Mouse (Mus musculus) forebrain, embryonic 12.5 days (tissue): ENCODE data around the gene C3. TPM values are rescaled to one million over a fixed set of nuclear protein-coding genes. Genes with fewer than 3 reads are reported as not detected.

ENCODE experiments used
- ATAC-seq: fragments of 200-750 bp; cut with Nextera tagmentation; 2 replicates; pipeline ENCODE4 v1.8.0; 2017; ENCODE audit warnings: moderate TSS enrichment; ENCODE audit not compliant: low FRiP score
- H3K27ac ChIP-seq: fragments of 300-500 bp; sonication (generic); 2 replicates; pipeline ENCODE4 v1.5.1; 2016; ENCODE audit warnings: mild to moderate bottlenecking
- H3K27me3 ChIP-seq: fragments of 300-500 bp; sonication (generic); 2 replicates; pipeline ENCODE4 v1.6.1; 2016; ENCODE audit warnings: mild to moderate bottlenecking
- H3K36me3 ChIP-seq: fragments of 300-500 bp; sonication (generic); replicated peaks from 2 replicates; pipeline ENCODE4 v1.6.1; 2016; ENCODE audit warnings: mild to moderate bottlenecking
- H3K4me1 ChIP-seq: fragments of 300-500 bp; sonication (generic); 2 replicates; pipeline ENCODE4 v1.6.1; 2016
- H3K4me2 ChIP-seq: fragments of 300-500 bp; sonication (generic); 2 replicates; pipeline ENCODE4 v1.6.1; 2016; ENCODE audit warnings: mild to moderate bottlenecking, moderate library complexity
- H3K4me3 ChIP-seq: fragments of 300-500 bp; sonication (generic); replicated peaks from 2 replicates; pipeline ENCODE4 v1.5.1; 2016; ENCODE audit warnings: mild to moderate bottlenecking
- H3K9ac ChIP-seq: fragments of 300-500 bp; sonication (generic); 2 replicates; pipeline ENCODE4 v1.6.1; 2016; ENCODE audit warnings: mild to moderate bottlenecking
- H3K9me3 ChIP-seq: fragments of 300-500 bp; sonication (generic); 2 replicates; pipeline ENCODE4 v1.6.1; 2016
- WGBS: fragments of 180-500 bp; shearing (Covaris S2); methylation state at CpG from one replicate; pipeline ENCODE4 v1.1.7; 2016; 5-methylcytosine and 5-hydroxymethylcytosine counted together
- polyA plus RNA-seq: library from polyadenylated mRNA; unstranded; fragments of >200 nt; fragmentation: Nextera tagmentation; extraction: Ambion mirVana; gene quantifications from 2 replicates; pipeline ENCODE4 v1.2.1, GENCODE M21; 2016

Gene C3
- polyA plus RNA-seq, 1 experiment from 2014 or later: 0.04 TPM

- H3K4me2 ChIP-seq: no peak overlapping the region
- no peaks in the 10 kb centered on the region for H3K27me3 ChIP-seq
- no peak for ATAC-seq
- no peaks in the 10 kb centered on the region for H3K9me3 ChIP-seq
- no peak overlapping the region for H3K27ac ChIP-seq
- no peaks in the 10 kb centered on the region for H3K4me1 ChIP-seq
- H3K36me3 ChIP-seq: no peaks in the 10 kb centered on the region
- no peak overlapping the region for H3K4me3 ChIP-seq
- no peak overlapping the region for H3K9ac ChIP-seq
- WGBS: 92% methylated on average over 3 of the region's 3 CpGs
These were observed 20.0 kb downstream of the C3 start for GRCm38 (mm10) chr17:57207938-57208337.

GRCm38 (mm10) chr17:57201841-57202724 lies 25.9 kb downstream of the C3 start:
- 90% methylated on average over 10 of the region's 10 CpGs for WGBS
- Histone ChIP-seq H3K4me2 (no peak overlapping the region), H3K9me3 (no peaks in the 10 kb centered on the region), H3K27ac (no peak overlapping the region), H3K9ac (no peak overlapping the region), H3K4me1 (no peaks in the 10 kb centered on the region), H3K36me3 (no peaks in the 10 kb centered on the region), H3K4me3 (no peak overlapping the region), H3K27me3 (0 out of 2 replicates have a peak, but pooled peaks cover 3% of the 10 kb centered on the region)
- ATAC-seq: no peak

GRCm38 (mm10) chr17:57198252-57198651 lies 29.7 kb downstream of the C3 start:
- Histone ChIP-seq H3K4me2 (no peak overlapping the region), H3K27ac (no peak overlapping the region), H3K36me3 (no peaks in the 10 kb centered on the region), H3K4me1 (no peaks in the 10 kb centered on the region), H3K9ac (no peak overlapping the region), H3K9me3 (no peaks in the 10 kb centered on the region), H3K27me3 (0 out of 2 replicates have a peak, but pooled peaks cover 3% of the 10 kb centered on the region), H3K4me3 (no peak overlapping the region)
- no peak for ATAC-seq
- WGBS: 81% methylated on average over 3 of the region's 3 CpGs

- 86% methylated on average over 8 of the region's 8 CpGs for WGBS
- Histone ChIP-seq H3K27ac (no peak overlapping the region), H3K27me3 (no peaks in the 10 kb centered on the region), H3K4me3 (no peak overlapping the region), H3K9ac (no peak overlapping the region), H3K9me3 (no peaks in the 10 kb centered on the region), H3K4me1 (no peaks in the 10 kb centered on the region), H3K36me3 (no peaks in the 10 kb centered on the region), H3K4me2 (no peak overlapping the region)
- no peak for ATAC-seq
These were observed 32.5 kb downstream of the C3 start for GRCm38 (mm10) chr17:57195326-57196010.

GRCm38 (mm10) chr17:57194771-57195170 lies 33.2 kb downstream of the C3 start:
- Histone ChIP-seq H3K4me2 (no peak overlapping the region), H3K9me3 (no peaks in the 10 kb centered on the region), H3K4me1 (no peaks in the 10 kb centered on the region), H3K36me3 (no peaks in the 10 kb centered on the region), H3K9ac (no peak overlapping the region), H3K27ac (no peak overlapping the region), H3K4me3 (no peak overlapping the region), H3K27me3 (no peaks in the 10 kb centered on the region)
- ATAC-seq: no peak
- 82% methylated on average over 3 of the region's 3 CpGs for WGBS

- Histone ChIP-seq H3K4me2 (no peak within 1 kb of the TSS), H3K9ac (no peak within 1 kb of the TSS), H3K4me1 (no peaks in the 10 kb centered on the region), H3K36me3 (no peaks in the 10 kb centered on the region), H3K27ac (no peak within 1 kb of the TSS), H3K9me3 (no peaks in the 10 kb centered on the region), H3K4me3 (no peak within 1 kb of the TSS), H3K27me3 (no peaks in the 10 kb centered on the region)
- no peak for ATAC-seq
- 83% methylated on average over 11 of the region's 11 CpGs for WGBS
These were observed 33.9 kb downstream of the C3 start, which contains the start of gene Tnfsf14 for GRCm38 (mm10) chr17:57194041-57194507. Tnfsf14 (minus strand) TSS chr17:57194177.

GRCm38 (mm10) chr17:57188510-57189192 lies 39.3 kb downstream of the C3 start:
- Histone ChIP-seq H3K27me3 (no peaks in the 10 kb centered on the region), H3K4me1 (no peaks in the 10 kb centered on the region), H3K36me3 (no peaks in the 10 kb centered on the region), H3K9ac (no peak overlapping the region), H3K4me2 (no peak overlapping the region), H3K27ac (no peak overlapping the region), H3K9me3 (no peaks in the 10 kb centered on the region), H3K4me3 (no peak overlapping the region)
- ATAC-seq: no peak
- WGBS: 89% methylated on average over 12 of the region's 12 CpGs

GRCm38 (mm10) chr17:57185641-57186040 lies 42.3 kb downstream of the C3 start:
- ATAC-seq: no peak
- Histone ChIP-seq H3K9ac (no peak overlapping the region), H3K4me3 (no peak overlapping the region), H3K4me1 (no peaks in the 10 kb centered on the region), H3K4me2 (no peak overlapping the region), H3K27me3 (no peaks in the 10 kb centered on the region), H3K9me3 (no peaks in the 10 kb centered on the region), H3K36me3 (no peaks in the 10 kb centered on the region), H3K27ac (no peak overlapping the region)
- 76% methylated on average over 2 of the region's 2 CpGs for WGBS

GRCm38 (mm10) chr17:57182871-57183270 lies 45.1 kb downstream of the C3 start:
- Histone ChIP-seq H3K27ac (no peak overlapping the region), H3K4me2 (no peak overlapping the region), H3K4me1 (no peaks in the 10 kb centered on the region), H3K9ac (no peak overlapping the region), H3K36me3 (no peaks in the 10 kb centered on the region), H3K9me3 (no peaks in the 10 kb centered on the region), H3K4me3 (no peak overlapping the region), H3K27me3 (no peaks in the 10 kb centered on the region)
- ATAC-seq: no peak
- 77% methylated on average over 3 of the region's 3 CpGs for WGBS

- H3K27ac ChIP-seq: no peak overlapping the region
- H3K9ac ChIP-seq: no peak overlapping the region
- H3K4me3 ChIP-seq: no peak overlapping the region
- H3K9me3 ChIP-seq: no peaks in the 10 kb centered on the region
- no peaks in the 10 kb centered on the region for H3K27me3 ChIP-seq
- H3K4me2 ChIP-seq: no peak overlapping the region
- H3K4me1 ChIP-seq: no peaks in the 10 kb centered on the region
- ATAC-seq: no peak
- 36% methylated on average over 8 of the region's 8 CpGs for WGBS
- H3K36me3 ChIP-seq: no peaks in the 10 kb centered on the region
These were observed 47.6 kb downstream of the C3 start for GRCm38 (mm10) chr17:57180363-57180762.

- Histone ChIP-seq H3K9me3 (no peaks in the 10 kb centered on the region), H3K9ac (no peak overlapping the region), H3K4me2 (no peak overlapping the region), H3K27ac (no peak overlapping the region), H3K27me3 (no peaks in the 10 kb centered on the region), H3K36me3 (no peaks in the 10 kb centered on the region), H3K4me3 (no peak overlapping the region), H3K4me1 (no peaks in the 10 kb centered on the region)
- no peak for ATAC-seq
- 80% methylated on average over 4 of the region's 4 CpGs for WGBS
These were observed 54.6 kb downstream of the C3 start for GRCm38 (mm10) chr17:57173351-57173750.

- Histone ChIP-seq H3K27me3 (no peaks in the 10 kb centered on the region), H3K4me2 (no peak overlapping the region), H3K36me3 (no peaks in the 10 kb centered on the region), H3K27ac (no peak overlapping the region), H3K4me1 (no peaks in the 10 kb centered on the region), H3K9ac (no peak overlapping the region), H3K9me3 (no peaks in the 10 kb centered on the region), H3K4me3 (no peak overlapping the region)
- ATAC-seq: no peak
- 84% methylated on average over 5 of the region's 5 CpGs for WGBS
These were observed 55.6 kb downstream of the C3 start for GRCm38 (mm10) chr17:57172378-57172777.
